Mouse (Mus musculus) macrophage (primary cell): Measurements from ENCODE around the gene Hoxd10. TPM values are rescaled to one million over a fixed set of nuclear protein-coding genes. Genes with fewer than 3 reads are reported as not detected.

ENCODE experiments used
- H3K27ac ChIP-seq: fragments of 350-480 bp; formaldehyde crosslinking; 2 replicates; pipeline ENCODE4 v1.9.0; 2021
- H3K36me3 ChIP-seq: fragments of 350-480 bp; formaldehyde crosslinking; 2 replicates; pipeline ENCODE4 v1.9.0; 2021; ENCODE audit errors: inconsistent target
- H3K4me3 ChIP-seq: fragments of 350-480 bp; formaldehyde crosslinking; 2 replicates; pipeline ENCODE4 v1.9.0; 2021; ENCODE audit errors: inconsistent target
- H3K79me2 ChIP-seq: fragments of 350-480 bp; formaldehyde crosslinking; 2 replicates; pipeline ENCODE4 v1.9.0; 2021; ENCODE audit errors: inconsistent target
- WGBS: methylation state at CpG from one replicate; pipeline ENCODE4 v1.1.7; 2026; ENCODE audit warnings: inconsistent platforms; ENCODE audit not compliant: missing documents; 5-methylcytosine and 5-hydroxymethylcytosine counted together
- polyA plus RNA-seq: library from polyadenylated mRNA; stranded (reverse); fragments of 250-400 nt; gene quantifications from 3 replicates; pipeline ENCODE4 v1.2.4, GENCODE M21; 2018; ENCODE audit warnings: inconsistent platforms

Gene Hoxd10
- polyA plus RNA-seq, 1 experiment from 2014 or later: not detected

GRCm38 (mm10) chr2:74683471-74683951, 8.2 kb upstream of the Hoxd10 start:
- Histone ChIP-seq H3K4me3 (no peak overlapping the region), H3K27ac (no peak overlapping the region), H3K79me2 (no peaks in the 10 kb centered on the region), H3K36me3 (no peaks in the 10 kb centered on the region)
- WGBS: 8% methylated on average over 18 of the region's 18 CpGs

DNA sequence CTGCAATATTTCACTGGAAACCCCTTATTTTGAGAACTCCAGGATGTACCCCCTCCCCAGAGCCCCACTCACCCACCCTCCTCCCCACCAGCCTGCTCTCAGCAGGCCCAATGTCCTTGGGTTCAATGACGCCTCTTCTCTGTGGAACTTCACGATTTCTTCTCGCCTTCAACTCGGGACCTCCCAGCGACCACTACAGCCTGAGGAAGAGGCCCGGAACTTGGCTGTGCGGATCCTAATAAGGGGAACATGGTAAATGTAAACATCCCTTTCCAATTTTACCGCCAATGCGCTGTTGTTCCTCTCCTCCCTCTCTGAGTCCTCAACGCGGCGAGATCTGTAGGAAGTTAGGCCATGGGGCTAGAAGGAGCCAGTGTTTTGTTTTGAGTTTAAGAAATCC, 7.6 kb upstream of the Hoxd10 start:
- H3K4me3 ChIP-seq: no peak overlapping the region
- WGBS: 8% methylated on average over 12 of the region's 12 CpGs
- no peaks in the 10 kb centered on the region for H3K36me3 ChIP-seq
- no peak overlapping the region for H3K27ac ChIP-seq
- H3K79me2 ChIP-seq: no peaks in the 10 kb centered on the region

DNA sequence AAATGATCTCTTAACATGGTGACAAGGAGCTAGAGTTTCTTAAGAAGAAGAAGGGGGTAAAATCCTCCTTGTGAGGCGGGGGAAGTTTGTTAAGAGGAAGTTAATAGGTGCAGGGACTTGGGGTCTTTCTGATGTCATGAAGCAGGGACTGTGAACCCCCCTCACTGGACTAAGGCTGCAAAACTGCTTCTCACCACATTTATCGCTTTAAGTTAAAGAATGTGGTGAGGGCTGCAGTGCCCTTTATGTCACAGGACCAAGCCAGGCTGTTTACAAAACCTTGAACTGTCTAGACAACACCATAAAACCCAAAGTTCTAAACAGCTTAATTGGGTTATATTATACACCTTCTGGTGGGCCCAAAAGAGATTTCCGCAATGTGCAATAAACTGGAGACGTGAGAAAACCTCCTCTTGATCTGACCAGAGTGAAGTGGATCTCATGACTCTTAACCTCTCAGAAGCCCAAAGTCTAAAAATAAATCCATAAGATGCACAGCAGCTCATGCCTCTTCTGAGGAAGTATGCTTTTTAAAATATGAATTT, 6.6 kb upstream of the Hoxd10 start:
- H3K79me2 ChIP-seq: no peaks in the 10 kb centered on the region
- no peak overlapping the region for H3K27ac ChIP-seq
- H3K4me3 ChIP-seq: no peak overlapping the region
- 41% methylated on average over 4 of the region's 4 CpGs for WGBS
- H3K36me3 ChIP-seq: no peaks in the 10 kb centered on the region

DNA sequence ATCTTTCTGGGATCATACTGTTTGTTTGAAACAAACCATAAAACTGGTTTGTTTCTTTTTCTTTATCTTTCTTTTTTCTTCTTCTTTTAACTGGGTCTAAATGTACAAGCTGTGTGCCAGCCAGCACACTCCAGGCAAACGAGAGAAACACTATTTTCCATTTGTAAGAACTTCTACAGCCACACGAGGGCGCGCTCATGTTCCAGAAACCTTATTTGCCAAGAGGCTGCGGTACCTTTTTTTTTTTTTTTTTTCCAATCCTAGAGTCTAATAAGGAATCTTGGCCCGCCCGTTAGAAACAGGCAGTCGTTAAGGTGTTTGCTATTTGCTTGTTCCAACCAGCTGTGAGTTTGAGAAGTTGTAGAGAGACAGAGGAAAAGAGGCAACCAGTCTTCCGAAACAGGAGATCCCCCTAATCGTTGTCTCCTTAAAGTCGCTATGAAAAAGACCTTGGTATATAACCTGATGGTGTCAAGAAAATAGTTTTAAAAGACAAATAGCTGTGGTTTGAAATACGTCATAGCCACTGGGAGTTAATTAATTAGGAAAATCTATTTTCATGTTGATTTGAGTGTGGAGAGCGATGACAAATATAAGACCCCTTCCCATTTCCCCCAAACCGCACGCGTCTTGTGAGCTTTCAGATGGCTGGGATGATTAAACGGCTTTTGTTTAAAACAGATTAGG, 5.3 kb upstream of the Hoxd10 start:
- 15% methylated on average over 17 of the region's 17 CpGs for WGBS
- no peaks in the 10 kb centered on the region for H3K79me2 ChIP-seq
- H3K36me3 ChIP-seq: no peaks in the 10 kb centered on the region
- no peak overlapping the region for H3K4me3 ChIP-seq
- H3K27ac ChIP-seq: no peak overlapping the region

DNA sequence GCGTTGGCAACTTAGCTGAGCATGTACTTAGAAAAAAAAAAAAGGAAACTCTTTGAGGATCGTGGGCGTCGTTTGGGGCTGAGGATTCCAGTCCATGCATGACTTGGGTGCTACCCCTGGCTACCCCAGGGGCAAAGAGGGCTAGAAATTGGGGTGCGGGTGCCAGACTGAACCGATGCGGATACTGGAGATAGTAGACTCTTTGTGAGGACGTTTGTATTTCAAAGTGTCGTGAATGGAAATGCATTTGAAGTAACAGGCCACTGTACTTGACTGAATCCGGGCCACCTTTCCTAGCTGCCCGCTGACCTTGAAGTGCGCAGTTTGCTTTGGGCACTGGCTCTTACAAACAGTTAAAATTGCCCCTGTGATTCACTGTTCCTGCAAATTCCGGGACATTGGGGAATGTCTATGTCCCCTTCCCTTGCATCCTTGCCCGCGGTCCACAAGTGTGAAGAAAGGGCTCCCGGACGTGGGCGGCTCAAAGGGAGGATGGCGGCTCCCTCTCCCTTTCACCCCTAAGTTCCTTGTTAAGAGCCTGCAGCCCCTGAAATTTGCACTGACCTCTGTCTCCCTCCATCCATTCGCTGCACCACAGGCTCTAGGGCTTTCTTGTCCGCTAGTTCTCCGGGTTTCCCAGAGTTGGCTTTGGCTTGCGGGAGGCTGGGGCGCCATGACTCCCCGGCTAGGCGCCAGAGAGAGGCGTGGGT, 4.6 kb upstream of the Hoxd10 start:
- Histone ChIP-seq H3K36me3 (no peaks in the 10 kb centered on the region), H3K79me2 (no peaks in the 10 kb centered on the region), H3K27ac (no peak overlapping the region), H3K4me3 (no peak overlapping the region)
- WGBS: 6% methylated on average over 26 of the region's 27 CpGs

DNA sequence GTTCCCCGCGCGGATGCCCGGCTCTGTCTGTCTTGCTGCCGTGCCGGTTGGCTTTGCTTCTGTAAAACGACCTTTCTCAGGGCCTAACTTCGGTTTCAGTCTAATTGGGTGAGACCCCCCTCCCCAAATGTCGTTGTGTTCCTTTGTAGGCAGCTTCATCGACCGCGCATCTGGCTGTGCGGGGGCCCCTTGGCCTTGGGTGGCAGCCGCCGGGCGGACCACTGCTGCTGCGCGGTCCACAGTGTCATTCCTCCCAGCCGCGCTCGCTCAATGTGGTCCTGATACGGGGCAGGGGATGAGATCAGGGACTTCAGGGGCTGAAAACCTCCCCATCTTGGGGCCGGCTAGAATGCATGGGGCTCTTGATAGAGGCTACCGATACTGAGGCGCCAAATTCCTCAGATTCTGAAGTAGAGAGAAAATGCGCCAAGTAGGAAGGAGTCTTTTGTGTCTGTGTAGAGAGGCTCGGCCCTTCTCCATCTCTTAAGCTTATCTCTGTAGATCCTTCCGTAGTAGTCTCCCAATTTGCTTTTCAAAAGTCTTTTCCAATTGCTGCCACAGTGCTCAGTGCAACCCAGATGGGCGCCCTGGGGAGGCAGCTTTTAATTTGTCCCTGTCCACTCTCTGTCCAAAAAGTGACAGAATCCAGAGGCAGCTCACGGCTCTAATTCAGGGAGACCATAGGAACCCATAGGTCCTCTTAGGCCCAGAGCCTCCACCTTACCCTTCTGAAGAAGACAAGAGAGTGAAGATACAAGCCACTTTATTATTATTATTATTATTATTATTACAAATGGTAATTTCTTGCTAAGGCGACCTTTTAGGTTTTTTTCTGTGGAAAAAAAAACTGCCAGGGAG, 3.8 kb upstream of the Hoxd10 start:
- H3K4me3 ChIP-seq: no peak overlapping the region
- H3K36me3 ChIP-seq: no peaks in the 10 kb centered on the region
- H3K79me2 ChIP-seq: no peaks in the 10 kb centered on the region
- 9% methylated on average over 29 of the region's 31 CpGs for WGBS
- H3K27ac ChIP-seq: no peak overlapping the region

GRCm38 (mm10) chr2:74688795-74689573, 2.7 kb upstream of the Hoxd10 start:
- Histone ChIP-seq H3K79me2 (no peaks in the 10 kb centered on the region), H3K27ac (no peak overlapping the region), H3K36me3 (no peaks in the 10 kb centered on the region), H3K4me3 (no peak overlapping the region)
- 13% methylated on average over 12 of the region's 12 CpGs for WGBS

DNA sequence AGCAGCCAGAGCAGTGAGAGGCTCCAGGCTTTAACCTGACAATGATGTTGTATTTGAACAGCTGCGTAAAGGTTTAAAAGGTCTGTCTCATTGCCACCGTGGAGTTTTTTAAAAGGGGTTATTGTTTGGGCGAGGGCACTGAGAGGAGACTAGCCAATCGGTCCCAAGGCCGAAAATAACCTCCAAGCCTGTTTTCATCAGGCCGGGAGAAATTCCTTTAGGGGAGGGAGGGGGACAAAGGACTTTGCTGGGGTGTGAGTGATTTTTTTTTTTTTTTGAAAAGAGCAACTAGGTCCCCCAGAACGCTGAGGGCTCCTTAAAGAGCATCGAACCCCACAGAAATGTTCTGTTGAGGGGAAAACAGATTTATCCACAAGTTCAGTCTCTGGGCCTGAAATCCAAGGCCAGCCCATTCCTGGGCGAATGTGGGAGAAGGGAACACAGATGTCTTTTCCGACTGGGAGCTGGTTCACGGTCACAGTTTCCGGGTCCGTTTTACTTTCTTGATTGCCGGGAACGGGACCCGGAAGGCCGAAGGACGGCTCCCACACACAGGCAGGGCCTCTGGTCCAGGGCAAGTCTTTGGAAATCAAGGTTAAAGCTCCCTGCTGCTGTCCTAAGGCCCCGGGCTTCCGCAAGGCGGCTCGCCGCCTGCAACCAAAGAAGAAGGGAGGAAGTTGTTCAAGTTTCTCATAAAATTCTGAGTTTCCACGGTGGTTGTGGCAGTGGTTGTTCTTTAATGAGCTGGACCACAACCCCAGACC, 2.0 kb upstream of the Hoxd10 start:
- 5% methylated on average over 24 of the region's 24 CpGs for WGBS

GRCm38 (mm10) chr2:74690338-74690716, 1.4 kb upstream of the Hoxd10 start:
- no peak overlapping the region for H3K27ac ChIP-seq
- H3K4me3 ChIP-seq: no peak overlapping the region
- no peaks in the 10 kb centered on the region for H3K79me2 ChIP-seq
- no peaks in the 10 kb centered on the region for H3K36me3 ChIP-seq
- 12% methylated on average over 8 of the region's 8 CpGs for WGBS

More for the DNA sequence above, 2.0 kb upstream of the Hoxd10 start:
- no peaks in the 10 kb centered on the region for H3K79me2 ChIP-seq
- H3K36me3 ChIP-seq: no peaks in the 10 kb centered on the region
- no peak overlapping the region for H3K4me3 ChIP-seq
- H3K27ac ChIP-seq: no peak overlapping the region

DNA sequence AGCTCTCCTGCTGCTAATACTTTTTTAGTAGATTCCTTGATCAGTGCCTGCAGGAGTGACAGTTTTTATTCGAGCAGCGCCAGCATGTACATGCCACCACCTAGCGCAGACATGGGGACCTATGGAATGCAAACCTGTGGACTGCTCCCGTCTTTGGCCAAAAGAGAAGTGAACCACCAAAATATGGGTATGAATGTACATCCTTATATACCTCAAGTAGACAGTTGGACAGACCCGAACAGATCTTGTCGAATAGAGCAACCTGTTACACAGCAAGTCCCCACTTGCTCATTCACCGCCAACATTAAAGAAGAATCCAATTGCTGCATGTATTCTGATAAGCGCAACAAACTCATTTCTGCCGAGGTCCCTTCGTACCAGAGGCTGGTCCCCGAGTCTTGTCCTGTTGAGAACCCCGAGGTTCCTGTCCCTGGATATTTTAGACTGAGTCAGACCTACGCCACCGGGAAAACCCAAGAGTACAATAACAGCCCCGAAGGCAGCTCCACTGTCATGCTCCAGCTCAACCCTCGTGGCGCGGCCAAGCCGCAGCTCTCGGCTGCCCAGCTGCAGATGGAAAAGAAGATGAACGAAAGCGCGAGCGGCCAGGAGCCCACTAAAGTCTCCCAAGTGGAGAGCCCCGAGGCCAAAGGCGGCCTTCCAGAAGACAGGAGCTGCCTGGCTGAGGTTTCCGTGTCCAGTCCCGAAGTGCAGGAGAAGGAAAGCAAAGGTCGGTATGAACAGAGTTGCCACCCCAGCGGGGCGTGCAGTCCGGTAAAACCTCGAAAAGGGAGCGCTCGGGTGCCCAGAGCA, 477 bp downstream of the Hoxd10 start:
- 8% methylated on average over 35 of the region's 35 CpGs for WGBS

DNA sequence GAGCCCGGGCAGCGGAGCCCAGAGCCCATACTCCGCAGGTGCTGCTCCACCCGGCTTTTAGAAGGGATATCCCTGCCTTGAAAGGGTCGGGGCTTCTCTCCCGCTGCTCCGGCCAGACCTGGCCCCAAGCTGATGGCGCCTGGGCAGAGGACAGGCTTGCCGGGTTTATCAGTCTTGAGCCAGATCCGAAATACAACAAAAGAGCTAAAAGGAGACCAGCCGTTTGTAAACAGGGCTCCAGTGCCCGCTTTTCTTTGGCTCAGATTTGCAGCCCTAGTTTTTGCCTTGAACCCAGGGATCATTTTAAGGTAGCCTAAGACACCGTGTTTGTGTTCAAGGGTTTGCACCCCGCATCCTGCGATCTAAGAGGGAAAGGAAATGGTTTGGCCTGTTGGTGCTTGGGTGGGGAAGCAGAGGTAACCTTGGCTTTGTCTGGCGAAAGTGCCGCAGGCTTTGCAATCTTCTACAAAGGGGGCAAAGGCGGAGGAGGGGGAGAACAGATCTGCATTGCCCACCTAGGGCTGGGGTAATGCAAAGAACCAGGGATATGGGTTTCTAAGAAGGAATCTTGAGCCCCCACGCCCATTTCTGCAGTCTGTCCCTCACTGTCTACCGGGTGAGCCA, 1.2 kb downstream of the Hoxd10 start:
- no peaks in the 10 kb centered on the region for H3K36me3 ChIP-seq
- WGBS: 7% methylated on average over 19 of the region's 20 CpGs
- H3K27ac ChIP-seq: no peak overlapping the region
- H3K79me2 ChIP-seq: no peaks in the 10 kb centered on the region
- H3K4me3 ChIP-seq: no peak overlapping the region

More for the DNA sequence above, 477 bp downstream of the Hoxd10 start:
- Histone ChIP-seq H3K4me3 (no peak overlapping the region), H3K27ac (no peak overlapping the region), H3K36me3 (no peaks in the 10 kb centered on the region), H3K79me2 (no peaks in the 10 kb centered on the region)

DNA sequence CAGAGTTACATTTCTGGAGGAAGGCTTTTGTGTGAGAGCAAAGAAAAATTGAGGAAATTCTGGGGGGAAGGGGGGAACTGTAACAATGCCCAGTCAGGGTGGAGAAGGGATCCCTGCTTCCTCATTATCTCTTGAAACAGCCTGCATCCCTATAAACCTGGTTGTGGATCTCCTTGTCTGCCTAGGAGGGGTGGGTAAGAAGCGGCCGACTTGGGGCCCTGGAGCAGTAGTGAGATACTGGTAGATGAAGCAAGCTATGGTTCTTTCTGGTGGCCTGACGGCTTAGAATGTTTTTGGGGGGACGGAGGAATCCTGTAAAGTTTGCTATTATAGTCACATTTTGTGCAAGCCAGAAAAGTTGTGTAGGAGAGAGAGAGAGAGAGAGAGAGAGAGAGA, 1.7 kb downstream of the Hoxd10 start:
- H3K36me3 ChIP-seq: no peaks in the 10 kb centered on the region
- H3K27ac ChIP-seq: no peak overlapping the region
- 6% methylated on average over 2 of the region's 4 CpGs for WGBS
- H3K79me2 ChIP-seq: no peaks in the 10 kb centered on the region
- no peak overlapping the region for H3K4me3 ChIP-seq
